Mouse (Mus musculus) testis, adult 2 months (tissue): ENCODE measurements around the gene Mpdz.

Experiments used
- CTCF ChIP-seq: fragments of 200-500 bp; IDR thresholded peaks from 2 replicates; pipeline ENCODE4 v1.5.1; 2012; ENCODE audit warnings: low read depth, mild to moderate bottlenecking, inconsistent platforms, low read length, moderate library complexity; ENCODE audit not compliant: control insufficient read depth, insufficient read depth, insufficient replicate concordance
- POLR2A ChIP-seq: fragments of 200-500 bp; IDR thresholded peaks from 2 replicates; pipeline ENCODE4 v1.6.1; 2012; ENCODE audit warnings: low read depth, mild to moderate bottlenecking, inconsistent platforms, low read length, moderate library complexity; ENCODE audit not compliant: control insufficient read depth

GRCm38 (mm10) chr4:81236227-81236626, 206.4 kb downstream of the Mpdz start:
- TF ChIP-seq CTCF (no peak), POLR2A (no peak)
